Mouse (Mus musculus) heart, adult 10 weeks (tissue): ENCODE data around the gene Mtmr4. TPM values are rescaled to one million over a fixed set of nuclear protein-coding genes. Genes with fewer than 3 reads are reported as not detected.

Experiments
- polyA plus RNA-seq: library from polyadenylated mRNA; stranded (reverse); fragments of 350-450 nt; fragmentation: Illumina TruSeq; extraction: RNeasy Lipid Tissue Mini Kit (QIAGEN cat#74804); gene quantifications from one replicate; pipeline ENCODE4 v1.2.3, GENCODE M21; 2014; ENCODE audit warnings: low read depth, low replicate concordance

The Mtmr4 gene
- polyA plus RNA-seq = 12.4 TPM

DNA sequence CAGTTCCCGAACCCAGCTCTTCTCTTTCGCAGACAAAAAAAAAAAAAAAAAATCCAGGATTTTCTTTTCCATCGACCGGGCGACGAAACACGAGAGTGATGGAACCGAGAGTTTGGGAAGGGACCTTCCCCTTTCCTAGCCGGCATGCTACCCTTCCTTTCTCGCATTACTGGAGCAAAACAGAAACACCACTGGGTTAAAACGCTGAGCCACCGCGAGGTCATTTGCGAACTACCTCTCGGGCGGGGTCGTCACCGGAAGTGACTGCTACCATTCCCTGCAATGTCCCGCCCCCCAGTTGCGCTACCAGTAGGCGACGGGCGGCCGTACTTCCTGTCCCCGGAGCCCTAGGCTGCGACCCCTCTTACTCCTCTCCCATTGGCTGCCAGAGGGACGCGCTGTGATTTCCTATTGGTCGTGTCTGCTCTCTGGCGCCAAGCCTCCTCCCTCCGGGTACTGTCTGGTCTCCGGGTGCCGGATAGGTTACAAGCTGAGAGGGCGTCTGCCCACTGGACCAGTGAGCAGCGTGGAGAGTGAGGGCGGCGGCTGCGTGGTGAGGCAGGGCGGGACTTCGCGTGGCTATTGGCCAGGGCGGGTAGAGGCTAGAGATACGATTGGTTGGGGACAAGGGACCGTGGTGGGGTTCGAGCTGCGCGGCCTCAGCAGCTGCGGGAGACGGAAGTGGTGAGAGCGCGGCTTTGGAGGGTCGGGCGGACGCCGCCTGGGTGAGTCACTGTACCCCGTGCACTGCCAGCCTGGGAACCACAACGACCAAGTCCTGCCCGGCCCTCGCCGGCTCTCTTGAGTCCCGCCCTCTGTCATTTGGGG is at the start of gene Mtmr4:
Gene Mtmr4 (plus strand): TSS at position 637 of the 828 bp plus-strand sequence.

GRCm38 (mm10) chr11:87566501-87566900 is 25.5 kb upstream of the Mtmr4 start, which contains the start of gene Gm11492:
Gene Gm11492 (plus strand): TSS chr11:87566653.

DNA sequence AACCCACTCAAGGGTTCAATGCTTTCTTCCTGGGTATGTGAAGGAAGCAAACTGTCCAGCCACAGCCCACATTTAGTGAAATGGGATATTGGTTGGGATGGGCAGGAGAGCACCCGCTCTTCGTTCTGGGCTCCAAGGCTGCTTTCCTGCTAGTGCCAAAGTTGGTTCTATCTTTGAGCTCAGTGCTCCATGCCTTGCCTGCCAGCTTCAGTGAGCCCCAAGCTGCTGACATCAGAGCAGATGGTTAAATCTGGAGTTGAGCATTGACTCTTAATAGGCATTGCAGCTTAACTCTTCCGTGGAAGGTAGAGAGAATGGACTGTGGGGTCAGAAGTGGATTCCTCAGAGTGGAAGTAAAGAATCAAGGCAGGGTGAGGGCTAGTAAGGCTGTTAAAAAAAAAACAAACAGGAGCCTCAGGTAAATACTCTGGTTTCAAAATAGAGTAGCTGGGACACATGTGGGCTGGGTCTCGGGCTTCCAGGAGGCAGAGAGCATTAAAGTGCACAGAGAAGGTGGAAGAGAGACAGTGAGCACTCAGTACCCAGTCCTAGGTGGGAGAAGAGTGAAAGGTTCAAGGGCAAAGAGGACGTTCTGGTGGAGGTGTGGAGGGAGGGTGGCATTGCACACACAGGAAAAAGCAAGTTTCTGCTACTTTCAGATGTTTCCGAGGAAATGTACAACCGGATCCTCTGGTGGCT is 23.6 kb upstream of the Mtmr4 start, which contains the start of gene Sept4:
Gene Sept4 (plus strand): TSS at position 649 of the 699 bp plus-strand sequence.

GRCm38 (mm10) chr11:87616790-87617474 is 25.0 kb downstream of the Mtmr4 start, which contains the start of gene Hsf5:
Gene Hsf5 (plus strand): TSS chr11:87617164.

DNA sequence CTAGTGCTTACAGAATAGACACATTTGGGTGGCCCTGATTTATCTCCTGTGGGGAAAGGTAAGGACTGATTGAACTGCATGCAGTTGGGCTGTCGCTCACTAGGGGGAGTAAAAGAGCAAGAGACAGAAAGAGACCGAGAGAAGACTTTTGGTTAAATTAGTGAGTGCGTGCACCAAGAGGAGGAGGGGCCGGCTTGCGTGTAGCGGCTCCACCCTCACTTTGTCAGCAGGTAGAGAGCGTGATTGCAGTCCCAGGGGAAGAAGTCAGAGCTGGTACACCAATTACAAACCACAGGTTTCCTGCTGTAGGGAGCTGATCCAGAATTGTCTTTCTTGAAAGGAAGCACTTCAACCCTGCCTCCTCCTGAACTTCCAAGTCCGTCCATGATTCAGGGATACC is 70.4 kb downstream of the Mtmr4 start, which contains the start of gene Rnf43:
Gene Rnf43 (plus strand): TSS at position 316 of the 400 bp plus-strand sequence.

Other genes starting within 250 kb of the Mtmr4 start
- 7.1 TPM for gene Ppm1e, start 233.1 kb upstream of the Mtmr4 start, polyA plus RNA-seq
- gene Rad51c, start 187.2 kb upstream of the Mtmr4 start, polyA plus RNA-seq = 2.0 TPM
- 0.34 TPM for gene Tex14, start 187.1 kb upstream of the Mtmr4 start, polyA plus RNA-seq
- not detected for gene Gm11492, start 25.5 kb upstream of the Mtmr4 start, polyA plus RNA-seq
- 49.7 TPM for gene Sept4, start 23.3 kb upstream of the Mtmr4 start, polyA plus RNA-seq
- not detected for gene Hsf5, start 25.0 kb downstream of the Mtmr4 start, polyA plus RNA-seq
- gene Rnf43, start 70.6 kb downstream of the Mtmr4 start, polyA plus RNA-seq = 0.68 TPM
- 51.4 TPM for gene Supt4a, start 145.4 kb downstream of the Mtmr4 start, polyA plus RNA-seq
- gene Tspoap1, start 168.4 kb downstream of the Mtmr4 start, polyA plus RNA-seq = not detected
- not detected for gene Mpo, start 201.4 kb downstream of the Mtmr4 start, polyA plus RNA-seq
- gene Lpo, start 236.1 kb downstream of the Mtmr4 start, polyA plus RNA-seq = not detected